In the genomic region with DNA sequence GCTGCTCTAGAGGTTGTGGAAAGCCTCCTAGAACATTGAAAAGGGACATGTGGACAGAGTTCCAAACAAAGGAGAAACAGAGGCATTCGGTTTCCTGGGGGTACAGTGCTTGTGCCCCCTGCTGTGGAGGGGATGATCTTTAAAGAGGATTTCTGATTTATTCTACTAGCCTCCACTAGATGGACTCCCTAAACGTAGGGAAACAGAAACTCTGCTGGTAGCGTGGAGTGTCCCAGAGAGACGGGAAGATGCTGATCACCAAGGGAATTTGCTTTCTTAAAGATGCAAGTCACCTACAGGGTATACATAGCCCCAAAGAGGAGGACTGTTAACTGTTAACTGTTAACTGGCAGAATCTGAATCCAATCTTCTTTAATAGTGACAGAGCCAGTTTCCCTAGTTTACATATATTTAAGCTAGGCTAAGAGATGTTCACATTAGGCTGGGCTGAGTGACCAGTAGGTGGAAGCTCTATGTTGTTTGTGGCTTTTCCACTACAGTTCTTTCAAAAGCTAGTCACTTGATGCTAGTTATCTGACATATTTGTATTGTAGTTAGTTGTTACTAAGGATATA, we compare ENCODE assay signal across 10 mouse cellular contexts. TPM values are rescaled to one million over a fixed set of nuclear protein-coding genes. Genes with fewer than 3 reads are reported as not detected.
DNase-seq lines count a peak whose midpoint lies in the region; ATAC-seq and TF ChIP-seq lines count a peak whose summit lies in the region.
"Had no signal": no experiment of that assay in that cellular context is flagged by ENCODE, and none has a peak within 500 bp of the region (broad histone marks: within the 10 kb centered on the region; RNA-seq: fewer than 3 reads in every experiment).

No protein-coding gene starts in this region.

- 11% methylated on average over 4 of the region's 4 CpGs for WGBS in kidney, adult 2 months
- WGBS in kidney, embryonic 15.5 days: 16% methylated on average over 4 of the region's 4 CpGs
- 7% methylated on average over 4 of the region's 4 CpGs for WGBS in neural tube, embryonic 13.5 days

- H3K9me3 ChIP-seq in kidney, embryonic 15.5 days (replicated peaks): no peaks in the 10 kb centered on the region
- no peaks in the 10 kb centered on the region for H3K9me3 ChIP-seq in neural tube, embryonic 13.5 days

- no peak overlapping the region for H3K4me2 ChIP-seq in kidney, embryonic 15.5 days
- H3K4me2 ChIP-seq in neural tube, embryonic 13.5 days: no peak overlapping the region

- no peaks in the 10 kb centered on the region for H3K36me3 ChIP-seq in kidney, adult 2 months (ENCODE audit: control insufficient read depth, insufficient read depth, low read length)
- no peaks in the 10 kb centered on the region for H3K36me3 ChIP-seq in kidney, embryonic 15.5 days
- no peaks in the 10 kb centered on the region for H3K36me3 ChIP-seq in neural tube, embryonic 13.5 days

- H3K27ac ChIP-seq in kidney, adult 2 months (ENCODE audit: insufficient read depth, low read depth, low read length): no peak overlapping the region
- no peak overlapping the region for H3K27ac ChIP-seq in kidney, embryonic 15.5 days
- H3K27ac ChIP-seq in neural tube, embryonic 13.5 days (replicated peaks): no peak overlapping the region
- H3K27ac ChIP-seq: macrophage had no signal

- ATAC-seq in kidney, embryonic 15.5 days (replicated peaks; ENCODE audit: low FRiP score): no peak
- ATAC-seq in neural tube, embryonic 13.5 days (ENCODE audit: low read depth): peak; percentile 30; the same call in 1 of the 2 replicates

- TF ChIP-seq CTCF in kidney, adult 2 months (conservative IDR thresholded peaks at IDR 0.05; ENCODE audit: insufficient read depth, insufficient read length, low read depth, low read length): no peak; the same call in 1 of the 2 replicates

- no peaks in the 10 kb centered on the region for H3K4me1 ChIP-seq in kidney, adult 2 months (ENCODE audit: control insufficient read depth, insufficient read depth, low read length)
- H3K4me1 ChIP-seq in kidney, embryonic 15.5 days: no peaks in the 10 kb centered on the region
- peaks cover 4% of the 10 kb centered on the region; the same call in 1 of the 2 replicates for H3K4me1 ChIP-seq in neural tube, embryonic 13.5 days (replicated peaks)

- no peaks in the 10 kb centered on the region for H3K27me3 ChIP-seq in kidney, adult 2 months (replicated peaks; ENCODE audit: control insufficient read depth, insufficient read depth, low read length)
- H3K27me3 ChIP-seq in kidney, embryonic 15.5 days: no peaks in the 10 kb centered on the region
- no peaks in the 10 kb centered on the region for H3K27me3 ChIP-seq in neural tube, embryonic 13.5 days

- peak; percentile 64 for DNase-seq in embryo, embryonic 10 days (ENCODE audit: low spot score)
- DNase-seq in embryo, embryonic 11 days: no peak
- DNase-seq in kidney, adult 2 months: peak; percentile 32
- DNase-seq in neural tube, embryonic 10.5 days (ENCODE audit: extremely low spot score, low spot score): no peak
- DNase-seq in adrenal gland, postnatal 14 days: no peak
- DNase-seq in gastrocnemius, adult 8-10 months (ENCODE audit: low spot score in 2 of 2): no peak
- DNase-seq: B cell, adult 2 months had no signal

- H3K4me3 ChIP-seq in kidney, adult 2 months (ENCODE audit: insufficient read depth, low read depth, low read length): no peak overlapping the region
- no peak overlapping the region for H3K4me3 ChIP-seq in kidney, embryonic 15.5 days (replicated peaks)
- H3K4me3 ChIP-seq in neural tube, embryonic 13.5 days: no peak overlapping the region

- H3K9ac ChIP-seq in kidney, embryonic 15.5 days: no peak overlapping the region
- no peak overlapping the region for H3K9ac ChIP-seq in neural tube, embryonic 13.5 days

- no peak for TF ChIP-seq POLR2A in kidney, adult 2 months (IDR thresholded peaks at IDR 0.05; ENCODE audit: low read depth, low read length)

RNA-seq across cellular contexts. Expression of a gene that starts 34.6 kb away (rescaled TPM):
- 12.1 and 16.8 TPM in 2 replicates for polyA plus RNA-seq in kidney, adult 2 months (2012; rRNA removed)
- 67.5 and 94.5 TPM in 2 replicates for polyA plus RNA-seq in kidney, embryonic 15.5 days (2015; fragmentation: Nextera tagmentation; extraction: Ambion mirVana)
- 1,095 and 1,278 TPM in 2 replicates for polyA plus RNA-seq in neural tube, embryonic 13.5 days (2015; fragmentation: Nextera tagmentation; extraction: Ambion mirVana)
- 72.4 and 110 TPM in 2 replicates for total RNA-seq in adrenal gland, postnatal 14 days (2021)
- total RNA-seq in gastrocnemius, adult 8-10 months (2022): 1 to 10 TPM; 4.5 to 9.3 (median 5.2) TPM
- polyA plus RNA-seq: macrophage had no signal

RNA-seq across cellular contexts. Expression of a gene that starts 35.1 kb away (rescaled TPM):
- 21.5 and 27.0 TPM in 2 replicates for polyA plus RNA-seq in kidney, adult 2 months (2012; rRNA removed)
- polyA plus RNA-seq in kidney, embryonic 15.5 days (2015; fragmentation: Nextera tagmentation; extraction: Ambion mirVana): 35.1 and 39.1 TPM in 2 replicates
- polyA plus RNA-seq in neural tube, embryonic 13.5 days (2015; fragmentation: Nextera tagmentation; extraction: Ambion mirVana): 52.8 and 62.9 TPM in 2 replicates
- total RNA-seq in adrenal gland, postnatal 14 days (2021): 90.6 and 96.8 TPM in 2 replicates
- 100 to 1,000 TPM; 110 to 128 (median 121) TPM for total RNA-seq in gastrocnemius, adult 8-10 months (2022)
- polyA plus RNA-seq: macrophage had no signal

Comparison
In these comparisons a context has a peak if more than half of its experiments do, and no peak if none do; other contexts are left out.
1. DNase-seq: peak in embryo, embryonic 10 days (single experiment) and kidney, adult 2 months (single experiment); none in embryo, embryonic 11 days (single experiment), neural tube, embryonic 10.5 days (single experiment), adrenal gland, postnatal 14 days (single experiment) and gastrocnemius, adult 8-10 months (0 of 2).
2. RNA of a gene that starts 34.6 kb away (polyA plus RNA-seq): 1,095 to 1,278 TPM in neural tube, embryonic 13.5 days; 67.5 to 94.5 TPM in kidney, embryonic 15.5 days and 12.1 to 16.8 TPM in kidney, adult 2 months; every median in the first group is over 10 times any median in the second.